Mouse (Mus musculus): ENCODE data around the gene AV320801.
"Not testable (repeated sequence)": the region's sequence is repeated elsewhere in the genome, so short reads cannot be mapped to it uniquely, and the experiment has no call there.

Gene AV320801

GRCm38 (mm10) chrX:135494288-135494687 lies at the start of gene AV320801:
TSS of gene AV320801 (plus strand) at chrX:135494588.
- DNase-seq (ENCODE audit: low read depth, low spot score) = not testable (repeated sequence)

- DNase-seq (ENCODE audit: low read depth, low spot score) = not testable (repeated sequence)
Observed at GRCm38 (mm10) chrX:135464160-135464559, 30.2 kb upstream of the AV320801 start.

- DNase-seq (ENCODE audit: low read depth, low spot score) = not testable (repeated sequence)
Observed at GRCm38 (mm10) chrX:135481902-135482301, 12.5 kb upstream of the AV320801 start.

GRCm38 (mm10) chrX:135483183-135483582 lies 11.2 kb upstream of the AV320801 start:
- not testable (repeated sequence) for DNase-seq (ENCODE audit: low read depth, low spot score)

All from CD4-positive helper T cell, adult 2 months (primary cell).